Mouse (Mus musculus) C2C12 (cell line): ENCODE results near the gene Dnhd1.

ENCODE experiments used
- CEBPB ChIP-seq: IDR thresholded peaks from one replicate; pipeline ENCODE4 v1.6.1; 2011; ENCODE audit warnings: low read depth, mild to moderate bottlenecking, control low read depth, moderate library complexity
- CTCF ChIP-seq: IDR thresholded peaks from one replicate; pipeline ENCODE4 v1.5.1; 2011; ENCODE audit not compliant: control insufficient read depth, insufficient read depth, insufficient read length
- MAX ChIP-seq: IDR thresholded peaks from one replicate; pipeline ENCODE4 v1.6.1; 2011; ENCODE audit warnings: mild to moderate bottlenecking, control low read depth
- MYOD1 ChIP-seq: IDR thresholded peaks from one replicate; pipeline ENCODE4 v1.6.1; 2011; ENCODE audit warnings: low read depth; ENCODE audit not compliant: control insufficient read depth, insufficient read length
- USF1 ChIP-seq: IDR thresholded peaks from one replicate; pipeline ENCODE4 v1.6.1; 2011; ENCODE audit warnings: low read depth, mild to moderate bottlenecking, control low read depth, moderate library complexity

- TF ChIP-seq CTCF (no peak), USF1 (no peak), MAX (no peak), MYOD1 (no peak), CEBPB (no peak)
Observed at GRCm38 (mm10) chr7:105726980-105727325, 76.3 kb downstream of the Dnhd1 start.
